Mouse (Mus musculus) kidney, adult 8-10 months (tissue): ENCODE results near the gene Unc5b.
"Not testable (repeated sequence)": the region's sequence is repeated elsewhere in the genome, so short reads cannot be mapped to it uniquely, and the experiment has no call there.

Experiments
- DNase-seq, 2 experiments: peaks; one replicate each; pipeline ENCODE4 v3.0.0; 2022

Gene Unc5b

DNA sequence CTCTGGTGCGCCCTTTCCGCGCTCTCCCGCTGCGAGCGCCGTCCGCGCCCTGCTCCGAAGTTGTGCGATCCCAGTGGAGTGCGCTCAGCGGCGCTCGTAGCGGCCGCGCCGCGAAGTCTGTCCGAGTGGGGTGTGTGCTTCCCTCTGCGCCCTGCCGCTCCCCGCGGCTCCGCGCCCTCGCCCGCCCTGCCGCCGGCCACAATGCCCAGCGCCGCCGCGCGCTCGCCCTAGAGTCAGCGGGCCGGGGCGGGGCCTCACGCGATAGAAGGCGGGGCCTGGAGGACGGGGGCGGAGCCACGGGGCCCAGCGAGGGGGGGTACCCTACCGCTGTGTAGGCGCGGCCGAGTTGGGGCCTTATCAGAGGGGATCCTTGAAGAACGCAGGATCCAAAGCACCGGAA lies at the start of gene Unc5b:
Unc5b (minus strand) TSS at position 203 of the 400 bp plus-strand sequence.
- peak; percentile 92 to 95 for DNase-seq

- DNase-seq: no peak
These were observed 48.4 kb upstream of the Unc5b start for GRCm38 (mm10) chr10:60879817-60880216.

GRCm38 (mm10) chr10:60877075-60877474 lies 45.7 kb upstream of the Unc5b start:
- no peak for DNase-seq

GRCm38 (mm10) chr10:60875011-60875410 lies 43.6 kb upstream of the Unc5b start:
- no peak for DNase-seq

DNA sequence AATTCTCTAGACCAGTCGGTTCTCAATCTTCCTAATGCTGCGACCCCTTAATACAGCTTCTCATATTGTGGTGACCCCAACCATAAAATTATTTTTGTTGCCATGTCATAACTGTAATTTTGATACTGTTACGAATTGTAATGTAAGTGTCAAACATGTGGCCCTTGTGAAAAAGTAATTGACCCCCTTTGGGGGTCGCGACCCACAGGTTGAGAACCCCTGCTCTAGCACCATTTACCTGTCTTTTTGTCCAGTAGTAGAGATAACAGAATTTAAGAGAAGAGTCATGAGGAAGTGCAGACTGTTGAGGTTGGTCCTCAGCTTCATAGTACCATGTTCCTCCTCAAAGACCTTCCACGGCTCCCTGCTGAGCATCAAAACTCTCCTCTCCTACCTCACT lies 31.9 kb upstream of the Unc5b start:
- DNase-seq: no peak

DNA sequence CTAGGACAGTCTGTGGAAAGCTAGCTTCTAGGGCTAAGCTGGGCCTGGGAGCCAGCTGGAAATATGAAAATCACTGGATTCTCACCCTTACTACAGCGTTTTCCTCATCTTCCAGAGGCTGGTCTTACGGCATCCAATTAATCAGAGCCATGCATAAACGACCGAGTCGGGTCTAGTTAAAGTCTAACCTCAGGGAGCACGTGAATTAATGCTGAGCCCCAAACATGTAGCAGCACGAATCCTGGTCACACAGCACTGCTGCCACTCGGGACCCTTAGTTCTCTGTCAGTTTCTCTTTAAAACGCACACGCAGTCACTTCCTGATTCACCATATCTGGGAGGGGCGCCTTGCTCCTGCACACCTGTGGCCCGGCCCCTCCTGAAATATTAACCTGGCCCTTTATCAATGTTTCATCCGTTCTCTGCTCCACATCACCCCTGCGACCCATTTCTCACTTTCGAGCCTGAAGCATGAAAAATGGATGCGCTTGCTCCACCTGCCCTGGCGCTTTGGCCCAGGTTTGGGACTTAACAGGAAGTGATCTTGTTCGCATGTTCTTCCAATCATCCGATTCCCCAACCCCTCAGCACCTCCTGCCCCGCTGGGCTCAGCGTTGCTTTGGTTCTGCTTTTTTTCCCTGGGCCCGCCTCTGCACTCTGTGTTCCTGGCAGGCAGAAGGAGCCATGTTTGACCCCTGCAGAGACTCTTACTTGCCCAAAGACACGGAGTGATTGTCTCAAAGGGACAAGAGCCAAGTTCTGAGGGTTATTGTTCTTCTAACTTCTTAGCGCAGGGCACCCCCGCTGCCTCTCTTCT lies 31.3 kb upstream of the Unc5b start:
- DNase-seq: peak; percentile 12 to 20

- not testable (repeated sequence) for DNase-seq
These were observed 13.9 kb upstream of the Unc5b start for GRCm38 (mm10) chr10:60845271-60845670.

DNA sequence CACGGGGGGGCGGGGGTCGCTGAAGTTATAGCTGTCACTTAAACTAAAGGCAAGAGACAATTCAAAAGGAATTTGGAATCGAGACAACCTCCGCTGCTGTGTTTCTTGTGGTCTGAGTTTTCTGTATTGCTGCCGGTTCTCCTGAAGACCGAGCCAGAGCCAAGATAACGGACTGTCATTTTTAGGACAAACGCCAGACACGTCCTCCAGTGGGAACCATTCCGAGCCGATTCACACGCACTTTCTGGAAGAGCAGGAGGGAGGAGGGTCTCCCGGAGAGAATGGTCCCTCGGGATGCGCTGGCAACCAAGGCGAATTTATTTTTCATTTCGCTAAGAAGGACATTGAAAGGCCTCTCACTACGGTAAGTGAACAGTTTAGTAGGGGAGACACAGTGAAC lies 7.4 kb upstream of the Unc5b start:
- DNase-seq: no peak

DNA sequence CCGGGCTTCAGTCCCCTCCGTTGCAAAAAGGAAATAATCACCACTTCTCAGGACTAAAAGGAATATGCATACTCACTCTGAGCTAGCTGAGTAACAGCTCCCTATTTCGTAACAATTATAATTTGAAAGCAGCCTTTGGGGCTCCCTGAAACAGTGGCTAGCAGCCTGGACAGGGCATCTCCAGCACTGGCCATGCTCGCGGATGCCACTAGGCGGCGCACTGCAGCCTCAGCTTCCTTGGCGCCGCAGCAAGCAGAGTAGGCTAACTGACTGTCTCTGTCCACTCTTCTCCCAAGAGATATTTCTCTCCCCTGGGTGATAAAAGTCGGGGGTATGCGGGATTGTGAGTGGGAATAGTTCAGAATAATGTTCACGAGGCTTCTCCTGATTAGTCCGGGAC lies 3.6 kb upstream of the Unc5b start:
- DNase-seq: peak; percentile 66 to 81

- DNase-seq: peak in 1 of 2 experiments; percentile 55
These were observed 1.3 kb upstream of the Unc5b start for GRCm38 (mm10) chr10:60832664-60833173.

GRCm38 (mm10) chr10:60830556-60831350 lies 628 bp downstream of the Unc5b start:
- no peak for DNase-seq

DNA sequence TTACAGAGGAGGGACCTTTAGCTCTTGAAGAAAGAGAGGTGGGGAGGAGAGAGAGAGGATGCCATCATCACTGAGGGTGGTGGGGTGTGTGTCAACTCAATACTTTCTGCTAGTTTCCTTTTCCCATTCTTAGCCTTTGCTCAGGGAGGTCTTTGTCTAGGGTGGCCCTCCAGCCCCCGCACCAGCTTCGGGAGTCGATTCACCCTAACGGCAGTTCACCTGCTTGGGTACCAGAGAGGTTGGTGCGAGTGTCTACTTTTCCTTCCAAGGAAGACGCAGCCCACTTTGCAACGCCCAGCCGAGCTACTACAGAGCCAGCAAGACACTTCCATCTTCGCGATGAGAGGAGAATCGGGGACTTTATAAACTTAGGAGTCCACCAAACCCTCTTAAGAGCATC lies 1.4 kb downstream of the Unc5b start:
- no peak for DNase-seq

GRCm38 (mm10) chr10:60829071-60829470 lies 2.3 kb downstream of the Unc5b start:
- DNase-seq: no peak

DNA sequence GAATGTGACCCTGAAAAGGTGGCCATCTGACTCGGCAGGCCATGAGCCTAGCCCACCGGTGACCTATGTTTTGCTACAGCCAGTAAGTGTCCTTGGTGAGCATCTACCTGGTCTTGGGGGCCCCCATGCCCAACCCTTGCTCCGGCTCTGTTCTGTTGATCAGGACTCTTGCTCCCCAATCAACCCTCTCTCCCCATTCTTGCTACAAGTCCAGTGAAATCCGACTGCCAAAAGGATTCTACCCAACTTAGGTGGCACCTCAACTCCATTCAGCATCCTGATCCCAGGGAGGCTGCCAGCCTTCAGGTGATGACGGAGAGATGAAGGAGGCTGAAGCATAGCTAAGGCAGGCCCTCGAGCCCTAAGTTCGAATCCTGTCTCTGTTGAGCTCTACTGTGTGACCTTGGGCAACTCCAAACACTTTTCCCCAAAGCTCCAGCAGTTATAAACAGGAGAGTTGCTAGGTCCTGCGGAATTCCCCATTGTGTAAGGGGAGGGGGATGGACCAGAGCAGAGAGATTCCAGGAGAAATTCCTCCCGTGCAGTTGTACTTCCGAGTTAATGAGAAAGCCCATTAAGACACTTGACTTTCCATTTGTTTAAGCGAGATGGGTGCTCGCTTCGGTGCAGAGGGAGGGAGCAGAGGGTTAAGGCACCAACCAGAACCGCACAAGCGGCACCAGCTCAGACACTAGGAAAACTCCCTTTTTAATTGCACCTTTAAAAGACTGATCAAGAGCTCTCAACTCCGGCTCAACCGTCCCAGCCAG lies 3.3 kb downstream of the Unc5b start:
- DNase-seq: no peak

DNA sequence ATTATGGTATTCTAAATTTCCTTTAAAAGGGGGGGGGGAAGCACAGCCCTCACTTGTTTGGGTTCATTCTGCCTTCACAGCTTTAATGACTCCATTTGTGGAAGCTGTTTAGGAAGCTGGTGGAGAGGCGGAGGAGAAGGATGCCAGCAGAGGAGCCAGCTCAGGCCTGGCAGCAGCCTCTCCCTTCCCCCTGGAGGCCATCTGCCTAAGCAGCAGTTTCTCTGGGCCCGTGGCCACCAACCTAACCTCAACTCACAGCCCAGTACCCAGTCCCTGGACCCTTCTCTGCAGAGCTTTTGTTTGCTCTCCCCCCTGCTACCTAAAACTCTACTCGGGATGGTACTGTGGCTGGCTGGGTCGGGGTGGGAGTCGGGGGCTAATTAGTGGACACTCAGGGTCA lies 4.1 kb downstream of the Unc5b start:
- DNase-seq: no peak

DNA sequence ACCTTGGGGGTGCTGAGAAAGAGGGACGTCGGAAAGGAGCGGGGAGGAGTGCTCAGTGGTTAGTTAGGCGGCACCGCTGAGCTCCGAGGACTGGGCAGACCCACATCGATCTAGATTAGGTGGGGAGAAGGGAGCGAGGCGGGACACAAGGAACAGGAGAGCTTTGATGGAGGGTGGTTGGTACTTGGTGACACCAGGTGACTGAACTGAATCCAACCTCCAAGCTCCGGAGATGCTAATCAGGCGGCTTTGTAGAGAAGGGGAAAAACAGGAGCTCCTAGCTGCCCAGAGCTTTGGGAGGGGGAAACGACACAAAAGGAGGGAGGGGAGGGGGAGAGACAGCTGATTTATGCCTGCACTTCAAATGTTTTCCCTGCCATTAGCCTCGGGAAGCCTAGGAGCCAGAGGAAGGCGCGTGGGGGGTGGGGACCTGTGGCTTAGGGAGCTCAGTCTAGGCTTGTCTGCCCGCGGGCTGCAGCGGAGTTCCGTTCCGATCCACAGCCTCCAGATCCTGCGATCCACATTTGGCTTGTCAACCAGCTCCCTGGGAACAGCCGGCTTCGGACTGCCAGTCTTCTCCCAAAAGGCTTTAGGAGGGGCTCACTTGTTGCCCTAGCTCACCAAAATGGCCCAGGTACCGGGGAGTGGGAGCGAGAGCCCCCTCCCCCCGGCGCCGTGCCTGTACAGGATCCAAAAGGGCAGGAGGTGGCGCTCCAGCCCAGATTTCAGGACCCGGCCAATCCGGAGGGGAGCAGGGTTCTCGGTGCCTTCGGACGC lies 4.7 kb downstream of the Unc5b start:
- DNase-seq: peak in 1 of 2 experiments; percentile 33

- no peak for DNase-seq
These were observed 5.4 kb downstream of the Unc5b start for GRCm38 (mm10) chr10:60825955-60826354.

DNA sequence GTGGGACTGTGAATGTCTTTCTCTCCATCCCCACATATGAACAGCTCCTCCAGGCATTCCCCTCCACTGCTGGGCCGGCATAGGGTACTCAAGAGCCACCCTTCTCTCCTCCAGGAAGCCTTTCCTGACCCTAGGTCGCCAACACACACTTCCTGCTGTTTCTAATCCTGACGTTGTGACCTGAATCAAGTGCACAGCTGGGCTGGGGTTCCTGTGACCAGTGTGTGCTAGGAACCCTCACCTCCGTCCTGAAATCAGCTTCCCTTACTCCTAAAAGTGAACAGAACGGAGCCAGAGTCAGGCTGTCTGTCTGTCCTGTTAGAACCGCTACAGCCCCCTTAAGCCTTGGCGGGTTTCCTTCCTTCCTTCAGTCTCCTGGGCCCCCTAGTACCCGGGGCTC lies 7.6 kb downstream of the Unc5b start:
- DNase-seq: no peak

- DNase-seq: no peak
These were observed 8.5 kb downstream of the Unc5b start for GRCm38 (mm10) chr10:60822641-60823425.

DNA sequence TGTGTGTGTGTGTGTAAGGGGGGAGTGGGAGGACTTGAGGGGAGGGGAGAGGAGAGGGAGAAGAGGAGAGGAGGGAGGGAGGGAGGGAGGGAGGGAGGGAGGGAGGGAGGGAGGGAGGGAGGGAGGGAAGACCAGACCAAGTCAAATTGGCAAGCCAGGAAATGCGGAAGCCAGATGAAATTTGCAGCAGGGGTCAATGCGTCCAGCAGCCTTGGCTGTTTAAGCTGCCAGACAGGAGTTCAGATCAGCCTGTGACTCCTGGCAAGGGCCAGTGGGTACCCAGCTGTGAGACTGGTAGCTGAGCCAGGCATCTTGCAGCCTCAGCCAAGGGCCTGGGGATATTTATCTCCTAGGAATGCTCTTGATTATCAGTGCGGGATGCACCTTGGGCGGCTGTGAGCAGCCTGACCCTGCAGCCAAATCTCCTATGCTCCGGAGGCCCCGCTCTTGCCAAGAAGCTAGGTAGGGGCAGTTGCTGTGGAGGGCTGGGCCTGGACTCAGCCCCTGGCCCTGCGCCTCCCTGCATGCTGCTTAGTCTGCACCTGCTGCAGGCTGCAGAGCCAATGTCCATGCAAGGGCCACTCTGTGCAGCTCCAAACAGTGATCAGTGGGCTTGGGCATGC lies 9.5 kb downstream of the Unc5b start:
- no peak for DNase-seq

- DNase-seq: no peak
These were observed 10.1 kb downstream of the Unc5b start for GRCm38 (mm10) chr10:60821311-60821710.
